Mouse (Mus musculus): ENCODE results near the gene Cenpt.

Cenpt gene

DNA sequence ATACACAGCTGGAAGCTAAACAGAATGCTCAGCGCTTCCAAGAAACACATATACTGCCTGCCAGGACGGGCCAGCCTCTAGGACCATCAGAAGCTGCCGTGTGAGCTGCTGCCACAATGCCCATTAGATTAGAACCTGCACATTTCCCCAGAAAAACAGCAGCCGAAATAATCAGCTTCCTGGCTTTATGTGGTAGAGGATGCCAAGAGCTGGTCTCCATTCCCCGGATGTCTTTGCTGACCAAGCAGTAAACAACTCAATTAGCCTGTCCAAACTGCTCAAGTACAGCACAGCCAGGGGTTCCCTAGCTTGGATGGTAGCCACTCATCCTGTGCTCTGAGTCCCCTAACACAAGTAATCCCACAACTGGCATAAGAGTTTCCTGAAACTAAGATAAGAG lies 45.3 kb downstream of the Cenpt start:
- no peak for DNase-seq (ENCODE audit: low spot score in 2 of 2)

DNA sequence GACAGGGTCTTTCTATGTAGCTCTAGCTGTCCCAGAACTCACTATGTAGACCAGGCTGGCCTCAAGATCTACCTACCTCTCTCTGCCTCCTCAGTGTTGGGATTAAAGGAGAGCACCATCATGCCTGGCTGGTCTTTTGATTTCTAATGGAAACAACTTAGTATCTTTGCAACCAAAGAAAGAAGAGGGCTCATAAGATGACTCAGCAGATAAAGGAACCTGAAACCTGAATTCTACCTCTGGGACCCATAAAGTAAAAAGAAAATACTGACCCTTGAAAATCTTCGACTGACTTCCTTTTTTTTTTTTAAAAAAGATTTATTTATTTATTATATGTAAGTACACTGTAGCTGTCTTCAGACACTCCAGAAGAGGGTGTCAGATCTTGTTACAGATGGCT lies 47.1 kb downstream of the Cenpt start:
- DNase-seq (ENCODE audit: low spot score in 2 of 2): no peak

DNA sequence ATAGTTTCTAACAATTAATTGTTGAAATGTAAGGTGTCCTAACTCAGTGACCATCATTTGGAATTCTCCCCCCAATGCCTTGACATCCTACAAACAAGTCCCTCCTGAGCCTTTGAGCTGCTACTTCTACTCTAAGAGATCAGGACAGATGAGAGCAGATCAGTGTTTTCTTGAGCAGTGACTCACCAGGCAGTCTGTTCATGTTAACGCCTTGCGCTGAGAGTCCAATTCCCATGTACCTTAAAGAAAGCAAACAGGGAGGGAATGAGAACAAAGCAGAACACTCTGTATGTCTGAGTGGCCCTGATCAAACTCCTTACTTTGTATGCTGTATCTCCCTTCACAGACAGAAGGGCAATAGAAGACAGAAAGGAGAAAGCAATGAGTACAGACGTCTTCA lies 47.7 kb downstream of the Cenpt start:
- DNase-seq (ENCODE audit: low spot score in 2 of 2): no peak

DNA sequence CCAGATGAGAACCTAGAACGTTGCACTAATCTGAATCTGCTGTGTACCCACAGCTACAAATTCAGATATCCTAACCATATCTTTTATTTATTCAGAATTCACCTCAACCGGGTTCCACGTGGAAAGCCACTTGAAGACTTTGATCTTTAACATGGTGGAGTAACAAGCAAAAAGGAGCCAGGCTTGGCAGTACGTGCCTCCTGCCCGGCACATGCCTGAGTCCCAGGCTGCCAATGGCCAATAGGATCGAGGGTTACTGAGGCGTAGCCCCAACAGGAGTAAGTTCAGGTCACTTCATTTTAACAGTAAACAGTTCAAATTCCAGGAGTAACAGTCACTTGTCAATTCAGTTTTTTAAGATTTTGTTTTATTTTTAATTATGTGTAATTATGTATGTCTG lies 48.3 kb downstream of the Cenpt start:
- no peak for DNase-seq (ENCODE audit: low spot score in 2 of 2)

DNA sequence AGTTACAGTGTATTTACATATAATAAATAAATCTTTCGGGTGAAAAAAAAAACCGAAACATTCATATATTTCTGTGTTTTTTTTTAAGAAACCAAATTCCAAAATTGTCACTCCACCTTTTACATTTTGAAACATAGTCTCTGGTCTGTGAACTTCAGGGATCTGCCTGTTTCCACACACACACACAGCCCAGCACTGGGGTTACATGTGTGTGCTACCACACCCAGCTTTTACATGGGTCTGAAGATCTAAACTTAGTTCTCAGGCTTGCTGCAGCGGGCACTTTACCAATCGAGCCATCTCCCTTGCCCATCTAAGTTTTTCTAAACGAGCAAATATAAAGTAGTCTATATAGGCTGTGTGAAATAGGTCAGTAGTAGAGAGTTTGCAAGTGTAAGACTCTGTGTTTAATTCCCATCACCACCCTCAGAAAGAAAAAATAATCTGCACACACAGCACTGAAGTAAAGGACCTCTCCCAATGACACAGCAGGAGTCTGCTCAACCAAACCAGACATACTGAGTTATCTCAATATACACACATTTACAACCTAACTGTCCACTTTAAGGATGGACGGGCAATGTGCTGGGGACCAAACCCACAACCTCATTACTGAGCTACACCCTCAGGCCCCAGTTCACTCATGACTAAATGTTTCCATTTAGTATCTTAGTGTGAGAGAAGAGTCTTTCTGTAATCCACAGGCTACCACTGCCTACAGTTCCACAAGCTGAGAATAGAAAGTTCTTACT lies 51.7 kb downstream of the Cenpt start:
- DNase-seq (ENCODE audit: low spot score in 2 of 2): no peak

DNA sequence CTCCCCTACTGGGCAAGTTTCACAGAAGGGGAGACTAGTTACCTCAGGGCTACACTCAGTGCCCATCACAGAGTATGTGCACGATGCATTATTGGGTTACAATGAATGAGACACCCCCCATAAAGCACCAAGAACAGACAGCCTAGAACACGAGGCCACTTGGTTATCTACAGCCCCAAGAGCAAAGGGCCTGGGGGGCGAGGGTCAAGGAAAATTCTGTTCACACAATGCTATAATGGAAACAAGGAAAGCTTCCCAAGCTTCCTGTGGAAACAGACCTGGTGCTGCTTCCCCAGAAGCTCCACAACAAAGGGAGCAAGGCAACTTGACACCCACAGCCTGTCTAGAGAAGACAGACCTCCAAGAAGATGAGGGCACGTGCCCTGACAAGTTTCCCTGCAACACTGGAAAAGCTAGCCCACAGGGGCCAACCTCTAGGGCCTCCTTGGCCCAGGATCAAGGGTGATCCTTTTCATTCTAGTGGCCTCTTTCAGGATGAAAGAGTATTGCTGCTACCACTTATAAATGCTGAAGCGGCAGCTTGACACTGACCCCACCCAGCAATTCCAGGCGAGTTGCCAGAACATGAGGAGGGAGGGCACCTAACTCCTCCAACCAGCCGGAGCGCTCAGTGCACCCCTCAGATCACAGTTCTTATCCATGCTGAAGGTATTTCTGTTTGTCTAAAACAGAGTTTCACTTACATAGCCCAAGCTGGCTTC lies 53.8 kb downstream of the Cenpt start:
- DNase-seq (ENCODE audit: low spot score in 2 of 2): no peak

DNA sequence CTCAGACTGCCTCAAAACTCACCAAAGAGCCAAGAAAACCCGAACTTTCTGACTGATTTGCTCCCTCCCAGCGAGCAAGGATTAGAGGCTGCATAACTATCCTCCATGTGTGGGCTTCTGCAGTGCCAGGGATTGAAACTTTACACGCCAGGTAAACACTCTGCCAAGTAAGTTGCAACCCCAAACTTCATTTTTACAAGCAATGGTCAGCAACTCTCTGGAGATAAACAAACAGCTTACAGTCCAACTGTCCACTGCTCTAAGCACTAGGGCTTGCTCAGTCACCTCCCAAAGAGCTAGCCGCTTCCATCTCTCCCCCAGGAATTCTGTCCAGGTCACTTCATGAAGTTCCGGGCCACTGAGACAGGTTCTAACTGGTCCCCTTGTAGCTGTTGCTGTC lies 54.7 kb downstream of the Cenpt start:
- DNase-seq (ENCODE audit: low spot score in 2 of 2): no peak

DNA sequence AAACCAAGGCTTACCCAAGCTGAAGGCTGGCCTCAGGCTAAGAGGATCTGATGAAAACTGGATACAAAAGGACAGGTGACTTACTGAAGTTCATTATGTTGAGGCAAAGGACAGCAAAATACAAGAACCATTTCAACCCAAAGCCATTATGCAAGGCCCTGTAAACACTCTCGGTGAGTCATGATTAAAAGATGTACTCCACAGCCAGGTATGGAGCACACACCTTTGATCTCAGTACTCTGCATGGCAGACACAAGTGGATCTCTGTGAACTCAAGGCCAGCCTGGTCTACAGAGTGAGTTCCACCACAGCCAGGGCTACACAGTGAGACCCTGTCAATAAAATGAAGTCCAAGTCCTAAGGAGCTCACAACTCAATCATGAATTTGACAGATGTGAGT lies 57.3 kb downstream of the Cenpt start:
- DNase-seq (ENCODE audit: low spot score in 2 of 2): no peak
